Mouse (Mus musculus) monocyte, adult 5-6 weeks (primary cell): ENCODE results near the gene Tceal1. TPM values are rescaled to one million over a fixed set of nuclear protein-coding genes. Genes with fewer than 3 reads are reported as not detected.

ENCODE experiments used
- ATAC-seq: fragments of 153-309, 156-312 bp; replicated peaks from 2 replicates; pipeline ENCODE4 v1.8.0; 2017; ENCODE audit warnings: mild to moderate bottlenecking; ENCODE audit not compliant: low TSS enrichment, insufficient number of reproducible peaks, severe bottlenecking, poor library complexity, low FRiP score
- total RNA-seq: library from RNA; stranded (forward); fragments of 200-1000, 200-491, 200-594 nt; gene quantifications from 3 replicates; pipeline ENCODE4 v1.2.3, GENCODE M21; 2017

Tceal1 gene
- total RNA-seq, 1 experiment from 2014 or later = not detected

GRCm38 (mm10) chrX:136743459-136743858 is 35.7 kb downstream of the Tceal1 start, which contains the start of gene Morf4l2:
Morf4l2 (minus strand) TSS chrX:136743690.
- no peak for ATAC-seq

- ATAC-seq = no peak
These were observed 36.9 kb downstream of the Tceal1 start for GRCm38 (mm10) chrX:136744663-136745062.

GRCm38 (mm10) chrX:136749329-136749728 is 41.5 kb downstream of the Tceal1 start:
- no peak for ATAC-seq

- ATAC-seq = no peak
These were observed 47.7 kb downstream of the Tceal1 start for GRCm38 (mm10) chrX:136755464-136755863.

Other genes with a start within 250 kb of the Tceal1 start
- gene Kir3dl1, start 190.0 kb upstream of the Tceal1 start, total RNA-seq = not detected in 3 replicates
- gene Kir3dl2, start 163.9 kb upstream of the Tceal1 start, total RNA-seq = not detected in 3 replicates
- gene Tceal3, start 117.1 kb upstream of the Tceal1 start, total RNA-seq = 1.8 TPM in 1 of 3 replicates, not detected in the others
- gene Morf4l2, start 35.7 kb downstream of the Tceal1 start, total RNA-seq = 185 to 216 TPM (median 197 TPM) in 3 replicates
- gene Glra4, start 72.2 kb downstream of the Tceal1 start, total RNA-seq = not detected in 3 replicates
- gene Plp1, start 114.7 kb downstream of the Tceal1 start, total RNA-seq = 0.75 to 3.2 TPM (median 1.3 TPM) in 3 replicates
- not detected in 3 replicates for gene Rab9b, start 160.8 kb downstream of the Tceal1 start, total RNA-seq
- not detected in 3 replicates for gene H2bfm, start 219.3 kb downstream of the Tceal1 start, total RNA-seq